Mouse (Mus musculus) left cerebral cortex, postnatal 4 days (tissue): Measurements from ENCODE around the gene Lrrc57. TPM values are rescaled to one million over a fixed set of nuclear protein-coding genes. Genes with fewer than 3 reads are reported as not detected.
A peak's percentile ranks its signal among the peaks of the same experiment; 100 is the strongest.

Source experiments
- DNase-seq: peaks from one replicate; pipeline ENCODE4 v3.0.0-alpha.2; 2022
- intact Hi-C: fragments of 180-260 bp; cut with DNase I; formaldehyde crosslinking; loops from one replicate; pipeline ENCODE4 v1.15.1; 2025
- total RNA-seq, 2 experiments: library from RNA; stranded (reverse); gene quantifications; 2 replicates each; pipeline ENCODE4 v1.2.3; 2021

The Lrrc57 gene
- total RNA-seq, result 10 to 100 TPM; 16.5 to 17.9 TPM

DNA sequence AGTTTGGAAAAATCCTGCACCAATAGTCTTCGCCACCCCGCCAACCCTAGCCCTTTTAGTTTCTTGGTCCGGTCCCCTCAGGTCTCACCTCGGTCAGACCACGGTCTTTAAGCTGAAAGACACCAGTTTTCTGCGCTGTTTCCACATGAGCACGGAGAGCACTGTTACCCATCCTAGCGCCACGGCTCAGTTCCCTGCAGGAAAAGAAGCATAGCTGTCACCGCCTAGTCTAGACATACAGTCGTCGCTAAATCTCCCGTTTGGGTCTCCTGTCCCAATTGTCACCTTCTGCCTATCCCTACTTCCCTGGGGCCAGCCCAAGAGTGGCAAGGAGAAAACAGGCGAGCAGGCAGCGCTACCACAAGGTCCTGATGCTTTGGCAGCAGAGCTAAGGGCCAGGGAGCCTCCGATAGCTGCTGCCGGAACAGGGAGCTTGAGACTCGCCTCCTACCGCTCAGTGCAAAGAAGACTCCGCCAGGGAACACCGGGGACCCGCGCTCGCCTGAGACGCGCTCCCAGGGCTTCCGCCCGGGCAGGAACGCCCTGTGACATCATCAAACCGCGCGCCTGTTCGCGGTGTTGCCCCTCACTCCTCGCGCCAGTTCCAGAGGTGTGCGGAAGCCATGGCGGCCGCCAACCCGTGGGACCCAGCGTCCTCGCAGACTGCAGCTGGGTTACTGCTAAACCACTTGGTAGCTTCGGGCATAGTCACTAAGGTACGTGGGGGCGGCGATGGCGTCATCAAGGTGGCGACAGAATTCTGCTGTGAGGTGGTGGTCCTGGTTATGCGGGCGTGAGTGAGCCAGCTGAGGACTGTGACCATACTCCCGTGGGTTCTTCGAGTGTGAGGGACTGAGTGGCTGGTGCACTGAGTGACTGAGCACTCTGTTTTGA is at the start of gene Lrrc57, which contains the start of gene Haus2:
Gene Lrrc57, minus strand, starts transcription at position 691 of the 894 bp plus-strand sequence.
Gene Haus2, plus strand, starts transcription at position 554 of the 894 bp plus-strand sequence.
- peak; percentile 92 for DNase-seq
- intact Hi-C loops, result no loop called here

DNA sequence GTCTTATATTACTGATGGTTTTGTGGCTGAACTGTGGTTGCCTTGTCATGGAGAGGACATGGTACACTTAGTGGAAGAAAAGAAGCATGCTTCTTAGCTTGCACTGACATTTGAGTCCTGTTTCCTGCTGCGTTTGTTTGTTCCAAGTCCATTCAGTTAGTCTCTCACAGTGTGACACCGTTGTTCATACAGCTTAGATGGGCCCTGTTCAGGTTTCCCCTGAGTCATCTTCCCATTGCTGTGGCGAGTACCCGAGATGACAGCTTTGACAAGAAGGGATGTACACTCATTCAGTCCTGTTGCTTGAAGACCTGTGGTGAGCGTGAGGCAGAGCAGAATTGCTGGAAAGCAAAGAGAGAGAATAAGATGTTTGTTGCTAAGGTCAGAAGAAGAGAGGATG is 49.2 kb upstream of the Lrrc57 start:
- no peak for DNase-seq
- intact Hi-C loops, result no loop called here

DNA sequence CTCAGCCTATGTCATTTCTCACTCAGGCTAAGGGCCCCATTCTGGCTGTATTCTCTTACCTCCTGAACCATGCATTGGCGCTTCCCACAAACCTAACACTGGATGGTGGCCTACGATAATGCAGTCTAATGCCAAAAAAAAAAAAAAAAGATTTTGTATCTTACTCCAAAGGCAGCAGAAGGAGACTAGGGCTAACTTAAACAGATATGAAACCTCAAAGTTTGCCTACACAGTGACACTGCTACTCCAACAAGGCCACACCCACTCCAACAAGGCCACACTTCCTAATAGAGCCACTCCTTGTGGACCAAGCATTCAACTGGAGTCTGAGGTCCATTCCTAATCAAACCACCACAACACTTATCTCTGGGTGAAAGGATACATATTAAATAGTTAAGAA is 47.4 kb upstream of the Lrrc57 start:
- intact Hi-C loops, result no loop called here
- no peak for DNase-seq

DNA sequence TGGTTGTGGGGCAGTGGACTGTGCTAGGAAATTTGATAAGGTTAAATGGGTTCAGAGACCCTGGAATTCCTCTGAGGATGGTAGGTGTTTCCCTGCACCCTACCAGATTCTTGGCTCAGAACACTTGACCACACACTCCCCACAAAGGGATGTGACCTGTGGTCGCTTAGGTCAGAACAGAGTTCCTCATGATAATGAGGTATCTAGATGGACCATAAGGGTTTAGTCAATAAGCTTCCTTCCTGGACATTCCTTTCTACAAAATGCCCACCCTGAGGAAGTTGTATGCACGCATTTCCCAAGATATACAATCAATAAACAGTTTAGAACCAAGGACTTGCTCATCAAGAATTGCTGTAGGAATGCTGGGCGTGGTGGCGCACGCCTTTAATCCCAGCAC is 46.6 kb upstream of the Lrrc57 start:
- intact Hi-C loops, result no loop called here

DNA sequence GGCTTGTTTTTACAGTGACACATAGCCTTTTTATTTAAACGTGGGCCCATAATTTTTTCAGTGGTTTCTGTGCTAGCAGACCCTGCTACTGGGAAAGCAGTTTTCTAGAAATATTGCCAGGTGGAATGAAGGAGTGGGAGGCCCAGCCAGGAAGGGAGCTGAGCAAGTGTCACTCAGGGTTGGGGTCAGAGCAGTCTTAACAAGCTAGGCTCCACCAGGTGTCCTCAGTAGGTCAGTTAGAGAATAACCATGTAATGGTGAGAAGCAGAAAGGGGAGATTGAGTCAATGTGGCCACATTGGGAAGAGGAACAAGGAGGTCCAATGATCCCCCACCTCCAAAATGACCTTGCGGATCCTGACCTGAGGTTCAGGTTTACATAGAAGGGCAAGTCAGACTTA is 45.4 kb upstream of the Lrrc57 start:
- no peak for DNase-seq
- intact Hi-C loops, result no loop called here

More for the DNA sequence above, 46.6 kb upstream of the Lrrc57 start:
- DNase-seq, result no peak

DNA sequence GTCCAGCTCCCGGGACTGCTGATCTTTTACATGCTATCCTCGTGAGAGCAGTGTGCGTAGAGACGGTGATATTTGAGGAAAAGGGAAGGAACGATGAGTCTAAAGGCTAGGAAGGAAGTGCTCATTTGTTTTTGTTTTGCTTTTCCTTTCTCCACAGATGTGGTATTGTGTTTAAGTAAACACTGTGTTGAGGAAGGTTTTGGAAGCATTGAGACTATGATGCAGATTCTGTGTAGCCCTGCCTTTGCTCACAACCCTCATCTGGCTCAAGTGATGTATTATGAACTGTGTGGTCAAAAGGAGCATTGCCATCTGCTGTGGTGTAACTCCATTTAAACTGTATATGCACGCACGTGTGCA is 43.6 kb upstream of the Lrrc57 start:
- DNase-seq, result no peak
- intact Hi-C loops, result no loop called here

DNA sequence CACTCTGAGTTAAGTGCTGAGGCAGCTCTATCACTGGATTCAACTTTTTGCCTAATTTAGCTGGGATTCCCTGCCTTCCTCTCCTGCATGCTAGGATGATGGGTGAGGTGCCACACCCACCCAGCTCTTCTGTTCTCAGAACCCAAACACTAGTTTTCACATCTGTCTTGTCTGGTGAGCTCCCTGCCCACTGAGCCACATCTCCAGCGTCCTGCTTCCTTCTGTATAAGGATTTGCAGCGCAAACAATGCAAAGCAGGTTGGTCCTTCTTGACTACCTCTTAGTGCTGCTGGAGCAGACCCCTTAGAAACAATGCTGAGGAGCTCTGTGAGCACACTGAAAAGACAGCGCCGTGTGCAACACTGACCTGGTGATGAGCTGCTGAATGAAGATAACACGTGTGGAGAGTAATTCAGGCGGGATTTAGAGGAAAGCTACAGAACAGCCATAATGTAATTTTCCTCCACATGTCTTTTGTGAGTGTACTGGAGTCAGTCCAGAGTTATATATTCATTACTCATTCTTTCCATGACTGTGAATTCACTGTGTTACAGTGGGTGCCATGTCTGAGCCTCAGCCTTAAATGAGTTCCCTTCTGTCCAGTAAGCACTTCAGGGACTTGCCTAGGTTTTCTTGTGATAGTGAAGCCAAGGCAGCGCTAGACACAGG is 43.1 kb upstream of the Lrrc57 start:
- intact Hi-C loops, result no loop called here
- no peak for DNase-seq

DNA sequence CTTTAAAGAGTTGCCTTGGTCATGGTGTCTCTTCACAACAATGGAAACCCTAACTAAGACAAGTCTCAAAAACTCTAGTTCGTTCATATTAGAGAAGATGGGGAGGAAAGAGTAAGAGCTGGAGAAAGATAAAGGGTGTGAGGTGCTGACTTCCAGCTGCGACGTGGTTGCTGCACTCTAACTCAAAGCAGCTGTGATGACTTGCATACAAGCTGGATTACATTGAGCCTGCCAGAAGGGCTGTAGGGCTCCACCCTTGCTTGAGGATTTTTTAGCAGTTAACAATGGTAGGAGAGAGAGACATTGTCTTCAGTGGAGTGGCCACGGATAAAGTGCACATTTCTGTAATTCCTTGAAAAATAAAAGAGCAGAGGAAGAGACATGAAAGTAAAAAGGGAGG is 37.5 kb upstream of the Lrrc57 start:
- intact Hi-C loops, result no loop called here
- no peak for DNase-seq

DNA sequence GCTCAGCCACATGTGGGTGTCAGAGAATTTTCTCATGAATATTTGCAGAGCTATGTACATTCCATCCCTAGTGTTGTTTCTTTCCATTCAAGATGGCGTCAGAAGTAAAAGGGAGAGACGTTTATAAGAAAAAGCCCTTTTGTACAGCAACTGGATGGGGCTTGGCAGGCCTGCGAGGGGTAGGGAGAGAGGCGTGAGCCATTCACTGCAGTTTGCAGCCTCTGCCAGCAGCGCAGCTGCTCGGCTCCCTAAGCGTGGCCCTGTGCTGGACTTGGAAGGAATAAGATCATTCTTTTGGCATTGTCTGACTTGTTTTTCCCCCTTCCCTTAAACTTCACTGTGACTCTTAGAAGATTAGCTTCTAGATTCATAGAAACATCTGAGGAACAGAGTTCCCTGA is 34.5 kb upstream of the Lrrc57 start:
- peak; percentile 63 for DNase-seq
- intact Hi-C loops, result no loop called here

DNA sequence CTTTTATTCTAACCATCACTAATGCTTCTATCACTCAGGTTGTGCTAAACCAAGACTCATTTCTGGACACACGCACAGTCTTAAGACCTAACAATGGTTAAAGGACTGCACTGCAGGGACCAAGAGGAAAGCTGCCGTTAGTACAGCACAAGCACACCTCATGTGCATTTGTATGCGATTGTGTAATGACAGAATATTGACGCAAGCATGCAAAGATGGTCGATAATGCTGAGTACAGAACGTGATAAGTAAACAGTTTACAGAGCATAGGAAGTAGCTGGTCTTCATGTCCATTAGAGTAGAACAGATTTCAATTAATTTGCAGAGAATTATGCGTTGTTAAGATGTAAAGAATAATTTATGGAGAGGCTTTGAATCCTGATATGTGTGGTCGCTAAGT is 31.5 kb upstream of the Lrrc57 start:
- intact Hi-C loops, result no loop called here

DNA sequence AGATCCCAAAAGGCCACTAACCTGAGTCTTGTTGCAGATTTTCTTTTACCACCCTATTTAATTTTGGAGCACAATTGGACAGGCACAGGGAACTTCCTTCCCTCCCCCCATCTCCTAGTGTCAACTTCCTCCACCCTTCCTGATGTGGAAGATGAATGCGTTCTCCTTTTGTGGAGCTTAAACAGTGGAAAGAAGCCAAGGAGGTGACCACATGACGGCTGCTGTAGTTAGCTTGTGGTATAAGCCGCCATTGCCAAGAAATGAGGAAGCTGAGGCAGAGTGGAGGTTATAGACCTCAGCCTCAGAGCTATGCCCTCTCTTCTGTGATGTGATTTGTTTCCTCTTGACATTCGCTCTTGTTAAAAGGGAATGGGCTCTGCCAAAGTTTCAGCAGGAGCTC is 22.6 kb upstream of the Lrrc57 start:
- intact Hi-C loops, result no loop called here

More for the DNA sequence above, 31.5 kb upstream of the Lrrc57 start:
- no peak for DNase-seq

DNA sequence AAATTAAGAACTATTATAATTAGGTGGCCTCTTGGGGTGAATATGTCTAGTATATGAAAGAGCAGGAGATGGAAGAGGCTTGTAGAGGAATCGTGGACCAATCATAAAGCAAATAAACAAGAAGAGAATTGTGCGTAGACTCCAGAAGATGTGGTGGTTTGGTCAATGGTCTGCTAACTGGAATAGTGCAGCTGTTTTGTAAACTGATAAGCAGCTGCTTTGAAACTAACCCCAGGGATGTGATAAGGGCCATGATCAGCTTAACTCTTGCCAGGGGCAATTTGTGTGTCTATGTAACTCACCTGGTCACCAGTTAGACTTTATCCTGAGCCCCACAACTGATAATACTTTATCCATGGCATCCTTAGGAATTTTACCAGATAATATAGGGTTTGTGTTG is 22.2 kb upstream of the Lrrc57 start:
- no peak for DNase-seq
- intact Hi-C loops, result no loop called here

More for the DNA sequence above, 22.6 kb upstream of the Lrrc57 start:
- no peak for DNase-seq

DNA sequence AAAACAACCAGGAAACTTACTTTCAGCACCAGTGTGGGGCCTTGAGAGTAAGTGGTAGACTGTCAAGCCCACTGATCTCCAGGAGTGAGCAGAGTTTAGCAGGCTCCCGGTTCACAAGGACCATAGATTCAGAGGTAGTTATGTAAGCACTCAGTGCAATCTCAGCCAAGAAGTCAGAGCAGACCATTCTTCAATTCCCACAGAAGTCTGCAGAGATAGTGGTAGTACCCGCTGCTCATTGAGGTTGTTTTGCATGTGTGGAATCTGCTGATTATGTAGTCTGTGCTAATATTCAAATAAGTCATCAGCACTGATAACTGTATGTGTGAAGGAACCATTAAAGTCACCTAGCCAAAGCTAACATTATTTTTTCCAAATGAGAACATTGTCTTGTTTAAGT is 21.3 kb upstream of the Lrrc57 start:
- intact Hi-C loops, result no loop called here
- no peak for DNase-seq

DNA sequence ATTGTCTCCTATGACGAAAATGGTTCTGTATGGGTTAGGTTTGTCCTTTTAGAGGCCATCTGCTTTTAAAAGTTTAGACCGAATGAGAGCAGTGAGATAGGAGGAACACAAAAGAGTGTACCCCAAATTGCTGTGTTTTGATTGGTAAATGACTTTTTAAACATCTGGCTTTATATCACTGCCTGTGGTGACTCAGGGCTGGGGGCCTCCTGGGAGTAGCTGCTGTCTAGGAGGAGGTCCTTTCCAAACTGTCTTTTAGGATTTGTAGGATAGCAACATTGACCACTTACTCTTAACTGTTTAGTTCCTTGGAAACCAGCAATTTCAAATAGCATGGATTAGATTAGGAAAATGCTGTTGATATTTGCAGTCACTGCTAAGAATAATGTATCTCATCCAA is 20.9 kb upstream of the Lrrc57 start:
- intact Hi-C loops, result no loop called here
- DNase-seq, result no peak

DNA sequence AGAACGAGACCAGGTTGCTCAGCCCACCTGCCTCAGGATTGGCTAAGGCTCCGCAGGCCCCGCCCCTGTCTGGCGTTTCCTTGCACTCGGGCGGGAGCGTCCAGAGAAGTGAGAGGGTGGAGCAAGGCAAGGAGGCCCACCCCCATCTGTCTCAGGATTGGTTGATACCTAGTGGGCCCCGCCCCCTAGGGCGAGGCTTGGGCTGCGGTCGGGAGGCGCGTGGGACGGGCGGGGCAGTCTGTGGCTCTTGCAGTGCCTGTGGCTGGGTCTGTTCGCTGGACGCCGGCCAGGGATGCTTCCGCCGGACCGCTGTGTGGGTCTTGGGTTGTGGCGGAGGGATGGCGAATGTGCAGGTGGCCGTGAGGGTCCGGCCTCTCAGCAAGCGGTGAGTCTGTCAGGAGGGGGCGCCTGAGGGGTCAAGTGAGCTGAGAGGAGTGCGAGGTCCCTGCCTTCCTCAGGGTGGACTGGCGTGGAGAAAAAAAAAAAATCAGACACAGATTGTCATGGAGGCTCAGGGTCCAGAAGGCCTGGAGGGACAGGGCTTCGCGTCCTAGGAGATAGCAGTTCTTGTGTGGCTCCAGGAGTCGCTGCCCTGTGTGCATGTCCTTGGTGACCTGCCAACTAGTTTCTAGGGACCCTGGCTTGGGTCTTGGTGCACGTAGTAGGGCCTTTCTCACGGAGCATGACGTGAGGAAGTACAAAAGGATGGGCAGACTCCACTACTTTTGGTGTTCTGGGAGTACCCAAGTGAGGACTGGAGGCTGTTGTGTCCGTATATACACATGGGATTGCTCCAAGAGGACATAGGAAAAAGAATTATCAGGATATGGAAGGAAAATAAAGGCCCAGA is 19.8 kb upstream of the Lrrc57 start, which contains the start of gene Stard9:
Gene Stard9, plus strand, starts transcription at position 236 of the 850 bp plus-strand sequence.
- intact Hi-C loops, result no loop called here
- DNase-seq, result peak; percentile 99

DNA sequence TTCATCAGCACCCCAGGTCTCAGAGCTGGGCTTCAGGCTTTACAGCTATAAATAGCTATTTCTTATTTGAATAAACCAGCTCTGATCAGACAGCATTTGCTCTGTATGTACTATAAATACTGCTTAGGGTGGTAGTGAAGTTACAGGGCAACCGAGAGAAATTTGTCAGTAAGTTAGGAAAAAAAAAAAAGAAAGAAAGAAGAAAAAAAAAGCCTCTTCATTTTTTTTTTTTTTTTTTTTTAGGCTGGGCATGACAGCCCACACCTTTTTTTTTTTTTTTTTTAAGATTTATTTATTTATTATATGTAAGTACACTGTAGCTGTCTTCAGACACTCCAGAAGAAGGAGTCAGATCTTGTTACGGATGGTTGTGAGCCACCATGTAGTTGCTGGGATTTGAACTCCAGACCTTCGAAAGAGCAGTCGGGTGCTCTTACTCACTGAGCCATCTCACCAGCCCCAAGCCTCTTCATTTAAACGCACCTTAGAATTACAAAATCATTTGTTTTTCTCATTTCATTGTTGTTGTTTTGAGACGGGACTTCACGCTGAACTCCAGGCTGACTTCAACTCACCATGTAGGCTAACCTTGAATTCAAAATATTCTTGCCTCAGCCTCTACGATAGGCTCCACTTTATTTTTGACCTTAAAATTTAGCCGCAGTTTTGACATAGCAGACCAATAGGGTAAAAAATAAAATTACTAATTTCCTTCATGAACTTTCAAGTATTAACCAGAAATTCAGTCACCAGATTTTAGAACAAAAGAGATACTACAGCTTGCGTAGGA is 19.0 kb upstream of the Lrrc57 start:
- intact Hi-C loops, result no loop called here
- no peak for DNase-seq

DNA sequence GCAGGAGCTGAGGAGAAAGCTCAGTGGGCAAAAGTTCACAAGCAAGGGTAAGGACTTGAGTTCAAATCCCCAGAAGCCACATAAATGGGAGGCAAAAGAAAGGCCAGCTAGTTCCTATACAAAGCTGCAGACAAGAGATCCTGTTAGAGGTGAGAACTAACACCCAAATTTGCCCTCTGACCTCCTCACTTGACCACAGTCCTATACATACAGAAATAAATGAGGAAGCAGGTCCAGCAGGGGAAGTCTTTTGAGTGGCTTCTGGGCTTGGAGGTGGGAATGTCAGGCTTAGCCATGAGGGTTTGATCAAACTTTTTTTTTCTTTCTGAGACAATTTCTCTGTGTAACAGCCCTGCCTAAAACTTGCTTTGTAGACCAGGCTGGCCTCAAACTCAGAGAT is 13.6 kb upstream of the Lrrc57 start:
- DNase-seq, result no peak
- intact Hi-C loops, result no loop called here

DNA sequence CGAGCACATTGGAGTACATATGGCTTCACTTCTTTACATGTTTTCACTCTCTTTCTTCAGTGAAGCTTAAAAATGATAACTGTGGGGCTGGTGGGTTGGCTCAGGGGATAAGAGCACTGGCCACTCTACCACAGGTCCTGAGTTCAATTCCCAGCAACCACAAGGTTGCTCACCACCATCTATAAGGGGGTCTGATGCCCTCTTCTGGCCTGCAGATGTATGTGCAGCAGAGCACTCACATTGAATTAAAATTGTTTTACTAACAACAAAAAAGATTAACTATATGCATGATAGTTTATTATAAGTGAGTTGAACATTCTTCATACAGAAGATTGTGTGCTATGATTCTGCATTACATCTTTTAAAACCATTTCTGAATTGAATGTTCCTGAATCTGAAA is 10.2 kb upstream of the Lrrc57 start:
- intact Hi-C loops, result no loop called here
- DNase-seq, result no peak

DNA sequence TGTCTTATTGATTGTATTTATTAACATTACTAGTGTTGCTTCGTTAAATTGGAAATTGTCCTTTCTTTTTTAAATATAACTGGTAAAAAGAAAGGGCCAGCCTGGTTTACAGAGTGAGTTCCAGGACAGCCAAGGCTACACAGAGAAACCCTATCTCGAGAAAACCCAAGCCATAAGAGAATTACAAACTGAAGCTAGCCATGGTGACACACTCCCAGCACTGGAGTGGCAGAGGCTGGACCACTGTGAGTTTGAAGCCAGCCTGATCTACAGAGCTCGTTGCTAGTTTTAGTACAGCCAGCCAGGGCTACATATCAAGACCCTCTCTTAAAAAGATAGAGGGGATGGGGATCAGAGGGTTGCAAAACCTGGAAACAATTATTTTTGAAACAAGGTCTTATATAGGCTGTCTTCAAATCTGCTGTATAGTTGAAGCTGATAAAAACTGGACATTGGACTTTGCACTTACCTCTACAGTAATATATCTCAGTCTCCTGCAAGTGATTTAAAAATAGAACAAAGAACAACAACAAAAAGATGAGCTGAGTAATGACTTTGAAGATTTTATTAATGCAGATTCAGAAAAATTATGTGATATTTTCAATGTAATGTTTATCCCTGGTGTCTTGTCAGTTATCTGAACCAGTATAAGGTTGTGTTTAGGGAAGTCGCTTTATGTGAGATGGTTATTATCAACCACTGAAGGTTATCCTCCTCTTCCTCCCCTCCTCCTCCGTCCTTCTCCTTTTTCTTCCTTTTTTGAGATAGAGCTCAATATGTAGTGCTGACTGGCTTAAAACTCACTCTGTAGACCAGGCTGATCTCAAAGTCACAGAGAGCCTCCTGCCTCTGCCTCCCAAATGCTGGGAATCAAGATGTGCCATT is 7.2 kb upstream of the Lrrc57 start:
- no peak for DNase-seq
- intact Hi-C loops, result no loop called here
